Mouse (Mus musculus): ENCODE measurements around the gene Palm2. TPM values are rescaled to one million over a fixed set of nuclear protein-coding genes. Genes with fewer than 3 reads are reported as not detected.
A peak's percentile ranks its signal among the peaks of the same experiment; 100 is the strongest.

Palm2 gene
- polyA plus RNA-seq, 1 experiment = 0.27 TPM

- Histone ChIP-seq H3K4me3 (replicated peaks; ENCODE audit: extremely low read depth, low read depth, low read length) (no peak overlapping the region), H3K4me1 (ENCODE audit: control insufficient read depth, insufficient read depth, low read length) (peaks cover 3% of the 10 kb centered on the region; the same call in 1 of the 2 replicates)
- peak; percentile 7 for DNase-seq
- TF ChIP-seq POLR2A (IDR thresholded peaks at IDR 0.05; ENCODE audit: borderline replicate concordance, extremely low read depth, low read depth, low read length) (no peak), CTCF (IDR thresholded peaks at IDR 0.05; ENCODE audit: insufficient read depth, low read length) (no peak)
- WGBS = 36% methylated on average over 6 of the region's 6 CpGs
Measured at GRCm38 (mm10) chr4:57561055-57561454, 127.0 kb downstream of the Palm2 start.

GRCm38 (mm10) chr4:57565283-57565682 is 131.2 kb downstream of the Palm2 start:
- DNase-seq = no peak
- WGBS = 84% methylated on average over 1 of the region's 1 CpGs
- TF ChIP-seq POLR2A (IDR thresholded peaks at IDR 0.05; ENCODE audit: borderline replicate concordance, extremely low read depth, low read depth, low read length) (no peak), CTCF (IDR thresholded peaks at IDR 0.05; ENCODE audit: insufficient read depth, low read length) (no peak)
- Histone ChIP-seq H3K4me3 (replicated peaks; ENCODE audit: extremely low read depth, low read depth, low read length) (no peak overlapping the region), H3K4me1 (ENCODE audit: control insufficient read depth, insufficient read depth, low read length) (peaks cover 3% of the 10 kb centered on the region; the same call in 1 of the 2 replicates)

- DNase-seq = no peak
- no peak for TF ChIP-seq CTCF (IDR thresholded peaks at IDR 0.05; ENCODE audit: insufficient read depth, low read length)
- TF ChIP-seq POLR2A (IDR thresholded peaks at IDR 0.05; ENCODE audit: borderline replicate concordance, extremely low read depth, low read depth, low read length) = no peak
- 58% methylated on average over 2 of the region's 2 CpGs for WGBS
- Histone ChIP-seq H3K4me3 (replicated peaks; ENCODE audit: extremely low read depth, low read depth, low read length) (no peak overlapping the region), H3K4me1 (ENCODE audit: control insufficient read depth, insufficient read depth, low read length) (peaks cover 3% of the 10 kb centered on the region; the same call in 1 of the 2 replicates)
Measured at GRCm38 (mm10) chr4:57565811-57566210, 131.8 kb downstream of the Palm2 start.

- no peak for TF ChIP-seq CTCF (IDR thresholded peaks at IDR 0.05; ENCODE audit: insufficient read depth, low read length)
- 0 out of 2 replicates have a peak, but pooled peaks have one; percentile 11 for TF ChIP-seq POLR2A (IDR thresholded peaks at IDR 0.05; ENCODE audit: borderline replicate concordance, extremely low read depth, low read depth, low read length)
- under 1% methylated on average over 51 of the region's 51 CpGs for WGBS
- Histone ChIP-seq H3K4me3 (replicated peaks; ENCODE audit: extremely low read depth, low read depth, low read length) (peak within 1 kb of the TSS; percentile 42), H3K4me1 (ENCODE audit: control insufficient read depth, insufficient read depth, low read length) (no peaks in the 10 kb centered on the region)
- peak; percentile 20 for DNase-seq
Measured at GRCm38 (mm10) chr4:57567666-57568206, 133.7 kb downstream of the Palm2 start, which contains the start of gene Pakap. TSS of gene Pakap (plus strand) at chr4:57568179.

GRCm38 (mm10) chr4:57568268-57569068 is 134.4 kb downstream of the Palm2 start:
- no peak for DNase-seq
- WGBS = 33% methylated on average over 19 of the region's 19 CpGs
- no peak for TF ChIP-seq CTCF (IDR thresholded peaks at IDR 0.05; ENCODE audit: insufficient read depth, low read length)
- peak overlapping the region; percentile 42 for H3K4me3 ChIP-seq (replicated peaks; ENCODE audit: extremely low read depth, low read depth, low read length)
- no peaks in the 10 kb centered on the region for H3K4me1 ChIP-seq (ENCODE audit: control insufficient read depth, insufficient read depth, low read length)

- Histone ChIP-seq H3K4me1 (ENCODE audit: control insufficient read depth, insufficient read depth, low read length) (no peaks in the 10 kb centered on the region), H3K4me3 (replicated peaks; ENCODE audit: extremely low read depth, low read depth, low read length) (peak overlapping the region; percentile 42)
- TF ChIP-seq POLR2A (IDR thresholded peaks at IDR 0.05; ENCODE audit: borderline replicate concordance, extremely low read depth, low read depth, low read length) (no peak), CTCF (IDR thresholded peaks at IDR 0.05; ENCODE audit: insufficient read depth, low read length) (no peak)
- WGBS = 75% methylated on average over 4 of the region's 4 CpGs
- no peak for DNase-seq
Measured at GRCm38 (mm10) chr4:57569069-57569355, 135.0 kb downstream of the Palm2 start.

GRCm38 (mm10) chr4:57569711-57570110 is 135.7 kb downstream of the Palm2 start:
- Histone ChIP-seq H3K4me3 (replicated peaks; ENCODE audit: extremely low read depth, low read depth, low read length) (no peak overlapping the region), H3K4me1 (ENCODE audit: control insufficient read depth, insufficient read depth, low read length) (no peaks in the 10 kb centered on the region)
- 43% methylated on average over 6 of the region's 6 CpGs for WGBS
- no peak for DNase-seq
- no peak for TF ChIP-seq POLR2A (IDR thresholded peaks at IDR 0.05; ENCODE audit: borderline replicate concordance, extremely low read depth, low read depth, low read length)
- no peak for TF ChIP-seq CTCF (IDR thresholded peaks at IDR 0.05; ENCODE audit: insufficient read depth, low read length)

GRCm38 (mm10) chr4:57570229-57570628 is 136.2 kb downstream of the Palm2 start:
- DNase-seq = no peak
- no peak overlapping the region for H3K4me3 ChIP-seq (replicated peaks; ENCODE audit: extremely low read depth, low read depth, low read length)
- 70% methylated on average over 3 of the region's 3 CpGs for WGBS

GRCm38 (mm10) chr4:57574181-57574580 is 140.1 kb downstream of the Palm2 start:
- 76% methylated on average over 3 of the region's 3 CpGs for WGBS
- H3K4me1 ChIP-seq (ENCODE audit: control insufficient read depth, insufficient read depth, low read length) = no peaks in the 10 kb centered on the region
- TF ChIP-seq CTCF (IDR thresholded peaks at IDR 0.05; ENCODE audit: insufficient read depth, low read length) (no peak), POLR2A (IDR thresholded peaks at IDR 0.05; ENCODE audit: borderline replicate concordance, extremely low read depth, low read depth, low read length) (no peak)
- DNase-seq = no peak
- H3K4me3 ChIP-seq (replicated peaks; ENCODE audit: extremely low read depth, low read depth, low read length) = no peak overlapping the region

More at GRCm38 (mm10) chr4:57570229-57570628, 136.2 kb downstream of the Palm2 start:
- no peaks in the 10 kb centered on the region for H3K4me1 ChIP-seq (ENCODE audit: control insufficient read depth, insufficient read depth, low read length)
- TF ChIP-seq POLR2A (IDR thresholded peaks at IDR 0.05; ENCODE audit: borderline replicate concordance, extremely low read depth, low read depth, low read length) (no peak), CTCF (IDR thresholded peaks at IDR 0.05; ENCODE audit: insufficient read depth, low read length) (no peak)

GRCm38 (mm10) chr4:57574646-57575045 is 140.6 kb downstream of the Palm2 start:
- DNase-seq = no peak
- no peaks in the 10 kb centered on the region for H3K4me1 ChIP-seq (ENCODE audit: control insufficient read depth, insufficient read depth, low read length)
- no peak overlapping the region for H3K4me3 ChIP-seq (replicated peaks; ENCODE audit: extremely low read depth, low read depth, low read length)
- WGBS = 70% methylated on average over 6 of the region's 6 CpGs
- TF ChIP-seq CTCF (IDR thresholded peaks at IDR 0.05; ENCODE audit: insufficient read depth, low read length) (no peak), POLR2A (IDR thresholded peaks at IDR 0.05; ENCODE audit: borderline replicate concordance, extremely low read depth, low read depth, low read length) (no peak)
